Mouse (Mus musculus) naive thymus-derived CD4-positive, alpha-beta T cell, adult 2 months (primary cell): ENCODE measurements around the gene Agbl4.

Experiments used
- DNase-seq: peaks from one replicate; pipeline ENCODE4 v3.0.0-alpha.2; 2011; ENCODE audit warnings: low read depth

Gene Agbl4

GRCm38 (mm10) chr4:111399784-111400183 is 1002.3 kb downstream of the Agbl4 start:
- DNase-seq: no peak

- no peak for DNase-seq
Observed at GRCm38 (mm10) chr4:111400676-111401075, 1003.2 kb downstream of the Agbl4 start.

GRCm38 (mm10) chr4:111403243-111403642 is 1005.8 kb downstream of the Agbl4 start:
- no peak for DNase-seq

GRCm38 (mm10) chr4:111410731-111411130 is 1013.3 kb downstream of the Agbl4 start:
- no peak for DNase-seq

- DNase-seq: no peak
Observed at GRCm38 (mm10) chr4:111414399-111414798, 1016.9 kb downstream of the Agbl4 start.

- DNase-seq: peak; percentile 70
Observed at GRCm38 (mm10) chr4:111414818-111415488, 1017.5 kb downstream of the Agbl4 start, which contains the start of gene Bend5. TSS of gene Bend5 (plus strand) at chr4:111415006.

- no peak for DNase-seq
Observed at GRCm38 (mm10) chr4:111416126-111416525, 1018.7 kb downstream of the Agbl4 start.

GRCm38 (mm10) chr4:111416551-111416950 is 1019.1 kb downstream of the Agbl4 start:
- DNase-seq: no peak

- no peak for DNase-seq
Observed at GRCm38 (mm10) chr4:111417716-111418115, 1020.3 kb downstream of the Agbl4 start.

GRCm38 (mm10) chr4:111419476-111419875 is 1022.0 kb downstream of the Agbl4 start:
- no peak for DNase-seq

- DNase-seq: no peak
Observed at GRCm38 (mm10) chr4:111420031-111420430, 1022.6 kb downstream of the Agbl4 start.

GRCm38 (mm10) chr4:111420955-111421354 is 1023.5 kb downstream of the Agbl4 start:
- DNase-seq: no peak

GRCm38 (mm10) chr4:111421785-111422184 is 1024.3 kb downstream of the Agbl4 start:
- DNase-seq: no peak

GRCm38 (mm10) chr4:111424371-111424950 is 1027.0 kb downstream of the Agbl4 start:
- no peak for DNase-seq

- DNase-seq: no peak
Observed at GRCm38 (mm10) chr4:111425170-111425569, 1027.7 kb downstream of the Agbl4 start.

- no peak for DNase-seq
Observed at GRCm38 (mm10) chr4:111431186-111431585, 1033.7 kb downstream of the Agbl4 start.

- DNase-seq: no peak
Observed at GRCm38 (mm10) chr4:111432013-111432412, 1034.6 kb downstream of the Agbl4 start.

- no peak for DNase-seq
Observed at GRCm38 (mm10) chr4:111432417-111432816, 1035.0 kb downstream of the Agbl4 start.

- DNase-seq: no peak
Observed at GRCm38 (mm10) chr4:111441709-111442108, 1044.2 kb downstream of the Agbl4 start.

GRCm38 (mm10) chr4:111442435-111443238 is 1045.2 kb downstream of the Agbl4 start:
- no peak for DNase-seq

GRCm38 (mm10) chr4:111443906-111444615 is 1046.6 kb downstream of the Agbl4 start:
- DNase-seq: no peak

- no peak for DNase-seq
Observed at GRCm38 (mm10) chr4:111444616-111445160, 1047.2 kb downstream of the Agbl4 start.
